Mouse (Mus musculus) gastrocnemius, adult 8-10 months (tissue): ENCODE data around the gene Las1l. TPM values are rescaled to one million over a fixed set of nuclear protein-coding genes. Genes with fewer than 3 reads are reported as not detected.
"Not testable (repeated sequence)": the region's sequence is repeated elsewhere in the genome, so short reads cannot be mapped to it uniquely, and the experiment has no call there.

Experiments
- DNase-seq, 2 experiments: peaks; one replicate each; pipeline ENCODE4 v3.0.0; 2022; ENCODE audit warnings: low spot score in 2 of 2
- total RNA-seq, 4 experiments: library from RNA; stranded (reverse); gene quantifications; 2 replicates each; pipeline ENCODE4 v1.2.4; 2022

The Las1l gene
- 10 to 100 TPM; 24.3 to 31.7 (median 26.5) TPM for total RNA-seq

GRCm38 (mm10) chrX:95956497-95957293, at the start of gene Las1l:
Gene Las1l, minus strand, starts transcription at chrX:95956962.
- peak; percentile 85 to 87 for DNase-seq

- no peak for DNase-seq
These were observed 49.6 kb upstream of the Las1l start for GRCm38 (mm10) chrX:96006395-96006794.

GRCm38 (mm10) chrX:95999601-96000000, 42.8 kb upstream of the Las1l start:
- no peak for DNase-seq

- DNase-seq = no peak
These were observed 36.4 kb upstream of the Las1l start for GRCm38 (mm10) chrX:95993206-95993605.

- no peak for DNase-seq
These were observed 13.2 kb upstream of the Las1l start for GRCm38 (mm10) chrX:95969936-95970335.

- DNase-seq = no peak
These were observed 12.4 kb upstream of the Las1l start for GRCm38 (mm10) chrX:95969116-95969515.

- peak; percentile 12 to 51 for DNase-seq
These were observed 11.8 kb upstream of the Las1l start for GRCm38 (mm10) chrX:95968594-95968965.

- no peak for DNase-seq
These were observed 11.3 kb upstream of the Las1l start for GRCm38 (mm10) chrX:95967847-95968593.

GRCm38 (mm10) chrX:95965036-95965435, 8.3 kb upstream of the Las1l start:
- DNase-seq = no peak

- no peak for DNase-seq
These were observed 6.6 kb upstream of the Las1l start for GRCm38 (mm10) chrX:95963366-95963765.

GRCm38 (mm10) chrX:95957461-95957860, 699 bp upstream of the Las1l start:
- DNase-seq = not testable (repeated sequence)

GRCm38 (mm10) chrX:95950776-95951175, 6.0 kb downstream of the Las1l start:
- DNase-seq = no peak

GRCm38 (mm10) chrX:95948135-95948534, 8.6 kb downstream of the Las1l start:
- DNase-seq = no peak

- DNase-seq = no peak
These were observed 11.3 kb downstream of the Las1l start for GRCm38 (mm10) chrX:95945496-95945895.

- DNase-seq = no peak
These were observed 21.3 kb downstream of the Las1l start for GRCm38 (mm10) chrX:95935481-95935880.

GRCm38 (mm10) chrX:95902716-95903115, 54.0 kb downstream of the Las1l start:
- no peak for DNase-seq

Other genes starting within 250 kb of the Las1l start
- under 1 TPM; 0.10 to 0.75 (median 0.43) TPM for gene Zc3h12b, start 245.3 kb downstream of the Las1l start, total RNA-seq
- gene Msn, start 139.1 kb upstream of the Las1l start, total RNA-seq = 10 to 100 TPM; 16.0 to 22.6 (median 18.5) TPM